Mouse (Mus musculus) olfactory bulb, adult 2 months (tissue): ENCODE data around the gene Gzmn.

Experiments used
- CTCF ChIP-seq: fragments of 200-500 bp; IDR thresholded peaks from 2 replicates; pipeline ENCODE4 v1.5.1; 2012; ENCODE audit warnings: low read depth, mild to moderate bottlenecking, low read length, moderate library complexity; ENCODE audit not compliant: insufficient read depth
- POLR2A ChIP-seq: fragments of 200-500 bp; IDR thresholded peaks from 2 replicates; pipeline ENCODE4 v1.6.1; 2012; ENCODE audit warnings: mild to moderate bottlenecking, low read depth, low read length, moderate library complexity; ENCODE audit not compliant: insufficient read depth

DNA sequence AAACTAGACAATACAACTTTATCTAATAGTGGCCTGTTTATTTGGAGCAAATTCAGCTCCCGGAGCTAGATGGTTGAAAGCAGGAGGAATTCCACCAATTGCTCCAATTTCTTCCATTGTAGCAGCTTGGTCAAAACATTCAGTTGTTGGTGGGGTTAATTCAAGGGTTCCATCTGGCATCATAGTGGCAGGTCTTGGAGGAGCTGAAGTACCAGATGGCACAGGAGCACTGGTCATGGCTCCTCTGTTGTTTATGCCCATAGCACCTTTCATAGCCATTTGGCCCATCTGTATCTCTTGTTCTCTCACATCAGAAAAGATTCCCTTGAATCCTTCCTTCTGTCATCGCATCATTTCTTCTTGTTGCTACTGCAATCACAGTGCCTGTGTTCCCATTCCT is 12.3 kb downstream of the Gzmn start:
- no peak for TF ChIP-seq POLR2A
- TF ChIP-seq CTCF: no peak
